8 mouse cellular contexts compared by ENCODE assay signal in genomic region chr8:119344190-119344856, GRCm38 (mm10). TPM values are rescaled to one million over a fixed set of nuclear protein-coding genes. Genes with fewer than 3 reads are reported as not detected.
A peak's percentile ranks its signal among the peaks of the same experiment; 100 is the strongest.
DNase-seq lines count a peak whose midpoint lies in the region; ATAC-seq lines count a peak whose summit lies in the region.

Gene Hsbp1 (plus strand): TSS chr8:119344488.

- ATAC-seq in inflammation-experienced regulatory T-cells, adult 6 months: peak; percentile 97
- ATAC-seq in megakaryocyte-erythroid progenitor cell, adult 5-6 weeks (replicated peaks; ENCODE audit: low FRiP score, low TSS enrichment, poor library complexity, severe bottlenecking): peak; percentile 98

- peak; percentile 97 to 99 for DNase-seq in adrenal gland, adult (ENCODE audit: inconsistent age in 2 of 2, low spot score in 1 of 2)
- DNase-seq in embryo, embryonic 10.5 days (ENCODE audit: low spot score): peak; percentile 99
- DNase-seq in gastrocnemius, postnatal 14 days: peak; percentile 97
- peak; percentile 97 for DNase-seq in left cerebral cortex, postnatal 10 days (ENCODE audit: extremely low spot score in 1 of 2, low spot score in 2 of 2)
- DNase-seq in right cerebral cortex, postnatal 25 days: peak; percentile 96
- DNase-seq in urinary bladder, postnatal 4 days (ENCODE audit: low spot score in 2 of 2): peak; percentile 91 to 96

- intact Hi-C loops in gastrocnemius, postnatal 14 days (cut with DNase I; ENCODE audit: low total_unique reads): no loop called here
- intact Hi-C loops in left cerebral cortex, postnatal 10 days (cut with DNase I): no loop called here

RNA-seq across cellular contexts. Expression of gene Hsbp1, which starts in this region (rescaled TPM):
- total RNA-seq in gastrocnemius, postnatal 14 days (2021): 100 to 1,000 TPM; 158 to 164 TPM
- 100 to 1,000 TPM; 199 to 226 (median 213) TPM for polyA plus RNA-seq in inflammation-experienced regulatory T-cells, adult 6 months (2017; shearing (Covaris generic))
- 100 to 1,000 TPM; 676 to 711 TPM for total RNA-seq in left cerebral cortex, postnatal 10 days (2021)
- total RNA-seq in megakaryocyte-erythroid progenitor cell, adult 5-6 weeks (2014; fragmentation: Nextera tagmentation): 89.2 and 116 TPM in 2 replicates
- 103 and 110 TPM in 2 replicates for total RNA-seq in megakaryocyte-erythroid progenitor cell, adult 5-6 weeks (2017)

Comparison
In these comparisons a context has a peak if more than half of its experiments do, and no peak if none do; other contexts are left out.
1. Peak in every context shown above with its lines: DNase-seq and ATAC-seq.
2. RNA of gene Hsbp1 (total RNA-seq): 676 to 711 TPM in left cerebral cortex, postnatal 10 days; 158 to 164 TPM in gastrocnemius, postnatal 14 days and 89.2 to 116 TPM in megakaryocyte-erythroid progenitor cell, adult 5-6 weeks; every median in the first group is over 4 times any median in the second.